Mouse (Mus musculus) olfactory bulb, adult 2 months (tissue): ENCODE data around the gene BC030499. TPM values are rescaled to one million over a fixed set of nuclear protein-coding genes. Genes with fewer than 3 reads are reported as not detected.
A peak's percentile ranks its signal among the peaks of the same experiment; 100 is the strongest.
"Not testable (repeated sequence)": the region's sequence is repeated elsewhere in the genome, so short reads cannot be mapped to it uniquely, and the experiment has no call there.

Source experiments
- H3K27ac ChIP-seq: fragments of 200-500 bp; 2 replicates; pipeline ENCODE4 v1.5.1; 2012; ENCODE audit warnings: low read depth, low read length; ENCODE audit not compliant: insufficient read depth
- H3K4me1 ChIP-seq: fragments of 200-500 bp; 2 replicates; pipeline ENCODE4 v1.6.1; 2012; ENCODE audit warnings: low read length; ENCODE audit not compliant: control insufficient read depth, insufficient read depth
- H3K4me3 ChIP-seq: fragments of 200-500 bp; 2 replicates; pipeline ENCODE4 v1.5.1; 2012; ENCODE audit warnings: mild to moderate bottlenecking, low read depth, low read length, moderate library complexity; ENCODE audit not compliant: insufficient read depth
- CTCF ChIP-seq: fragments of 200-500 bp; IDR thresholded peaks from 2 replicates; pipeline ENCODE4 v1.5.1; 2012; ENCODE audit warnings: low read depth, mild to moderate bottlenecking, low read length, moderate library complexity; ENCODE audit not compliant: insufficient read depth
- POLR2A ChIP-seq: fragments of 200-500 bp; IDR thresholded peaks from 2 replicates; pipeline ENCODE4 v1.6.1; 2012; ENCODE audit warnings: mild to moderate bottlenecking, low read depth, low read length, moderate library complexity; ENCODE audit not compliant: insufficient read depth
- WGBS: fragments of 180-500 bp; shearing (Covaris S2); methylation state at CpG from one replicate; pipeline ENCODE4 v1.1.7; 2018; 5-methylcytosine and 5-hydroxymethylcytosine counted together
- polyA plus RNA-seq: library from polyadenylated mRNA; stranded (reverse); fragments of >200 nt; gene quantifications from 2 replicates; pipeline ENCODE4 v1.2.4, GENCODE M21; 2012; ENCODE audit warnings: low replicate concordance; ENCODE audit not compliant: missing spikeins, insufficient read depth, insufficient read length

The BC030499 gene
- polyA plus RNA-seq, 1 experiment, result not detected

GRCm38 (mm10) chr11:78262550-78262949 is 28.1 kb upstream of the BC030499 start:
- 1% methylated on average over 8 of the region's 8 CpGs for WGBS
- Histone ChIP-seq H3K27ac (peak overlapping the region; percentile 28; the same call in 1 of the 2 replicates), H3K4me1 (peaks cover 10% of the 10 kb centered on the region; the same call in 1 of the 2 replicates), H3K4me3 (peak overlapping the region; percentile 46)
- TF ChIP-seq CTCF (peak; percentile 22; the same call in 1 of the 2 replicates), POLR2A (no peak)

- H3K4me1 ChIP-seq, result peaks cover 10% of the 10 kb centered on the region; the same call in 1 of the 2 replicates
- no peak overlapping the region for H3K27ac ChIP-seq
- H3K4me3 ChIP-seq, result no peak overlapping the region
- no peak for TF ChIP-seq CTCF
- TF ChIP-seq POLR2A, result no peak
- WGBS, result 76% methylated on average over 6 of the region's 6 CpGs
Measured at GRCm38 (mm10) chr11:78265571-78265970, 25.1 kb upstream of the BC030499 start.

GRCm38 (mm10) chr11:78271986-78272385 is 18.7 kb upstream of the BC030499 start:
- TF ChIP-seq CTCF (no peak), POLR2A (no peak)
- Histone ChIP-seq H3K27ac (no peak overlapping the region), H3K4me1 (peaks cover 16% of the 10 kb centered on the region), H3K4me3 (no peak overlapping the region)
- WGBS, result 36% methylated on average over 13 of the region's 13 CpGs

GRCm38 (mm10) chr11:78275596-78275995 is 15.0 kb upstream of the BC030499 start:
- TF ChIP-seq CTCF (no peak), POLR2A (no peak)
- H3K4me3 ChIP-seq, result no peak overlapping the region
- WGBS, result 100% methylated on average over 1 of the region's 1 CpGs
- no peak overlapping the region for H3K27ac ChIP-seq
- peaks cover 16% of the 10 kb centered on the region for H3K4me1 ChIP-seq

- not testable (repeated sequence) for H3K4me3 ChIP-seq, H3K27ac ChIP-seq
- H3K4me1 ChIP-seq, result peaks cover 16% of the 10 kb centered on the region
- WGBS, result 95% methylated on average over 4 of the region's 4 CpGs
Measured at GRCm38 (mm10) chr11:78276169-78276568, 14.5 kb upstream of the BC030499 start.

GRCm38 (mm10) chr11:78278853-78279252 is 11.8 kb upstream of the BC030499 start:
- Histone ChIP-seq H3K4me1 (no peaks in the 10 kb centered on the region), H3K4me3 (no peak overlapping the region), H3K27ac (no peak overlapping the region)
- 81% methylated on average over 7 of the region's 7 CpGs for WGBS
- no peak for TF ChIP-seq CTCF
- no peak for TF ChIP-seq POLR2A

- Histone ChIP-seq H3K27ac (no peak overlapping the region), H3K4me1 (no peaks in the 10 kb centered on the region), H3K4me3 (no peak overlapping the region)
- no peak for TF ChIP-seq POLR2A
- no peak for TF ChIP-seq CTCF
- WGBS, result 50% methylated on average over 4 of the region's 4 CpGs
Measured at GRCm38 (mm10) chr11:78279586-78279985, 11.1 kb upstream of the BC030499 start.

- Histone ChIP-seq H3K4me3 (no peak overlapping the region), H3K27ac (no peak overlapping the region), H3K4me1 (no peaks in the 10 kb centered on the region)
- TF ChIP-seq CTCF, result no peak
- no peak for TF ChIP-seq POLR2A
- WGBS, result 87% methylated on average over 7 of the region's 7 CpGs
Measured at GRCm38 (mm10) chr11:78289146-78289763, 1.4 kb upstream of the BC030499 start.

- TF ChIP-seq POLR2A, result no peak
- no peak for TF ChIP-seq CTCF
- Histone ChIP-seq H3K27ac (no peak overlapping the region), H3K4me1 (no peaks in the 10 kb centered on the region), H3K4me3 (no peak overlapping the region)
- 95% methylated on average over 6 of the region's 6 CpGs for WGBS
Measured at GRCm38 (mm10) chr11:78294585-78294984, 3.9 kb downstream of the BC030499 start.

- H3K4me3 ChIP-seq, result peak overlapping the region; percentile 42
- 60% methylated on average over 7 of the region's 7 CpGs for WGBS
- peaks cover 6% of the 10 kb centered on the region; the same call in 1 of the 2 replicates for H3K4me1 ChIP-seq
- TF ChIP-seq POLR2A, result no peak
- H3K27ac ChIP-seq, result no peak overlapping the region
Measured at GRCm38 (mm10) chr11:78300917-78301316, 10.3 kb downstream of the BC030499 start.
